Mouse (Mus musculus): ENCODE data around the gene Dytn.

The Dytn gene

GRCm38 (mm10) chr1:63579153-63579552 lies 107.6 kb downstream of the Dytn start:
- no peak for DNase-seq (ENCODE audit: low spot score)

GRCm38 (mm10) chr1:63576803-63577202 lies 109.9 kb downstream of the Dytn start:
- DNase-seq (ENCODE audit: low spot score) = no peak

- no peak for DNase-seq (ENCODE audit: low spot score)
Observed at GRCm38 (mm10) chr1:63573864-63574611, 112.7 kb downstream of the Dytn start.

- no peak for DNase-seq (ENCODE audit: low spot score)
Observed at GRCm38 (mm10) chr1:63573432-63573831, 113.3 kb downstream of the Dytn start.

Data from ovary, postnatal 10 days (tissue).